Mouse (Mus musculus) lung, postnatal 0 days (tissue): ENCODE results near the gene 2410131K14Rik.

Experiments used
- CTCF ChIP-seq: IDR thresholded peaks from 2 replicates; pipeline ENCODE4 v1.5.1; 2016; ENCODE audit warnings: antibody characterized with exemption, mild to moderate bottlenecking
- EP300 ChIP-seq: IDR thresholded peaks from 2 replicates; pipeline ENCODE4 v1.6.1; 2016; ENCODE audit warnings: antibody characterized with exemption, mild to moderate bottlenecking, control low read depth

- TF ChIP-seq CTCF (peak; percentile 91), EP300 (no peak)
Measured at GRCm38 (mm10) chr5:118268987-118269386, 24.0 kb downstream of the 2410131K14Rik start.
